Mouse (Mus musculus) mouse trophoblast stem cell (cell line): ENCODE data around the gene Pon3.

Experiments used
- in situ Hi-C, 2 experiments: fragments of 300-500 bp; cut with MseI, MboI; formaldehyde crosslinking; loops; 2 replicates in 1 of 2; 3 replicates in 1 of 2; pipeline ENCODE4 v1.15.1; 2025

The Pon3 gene

DNA sequence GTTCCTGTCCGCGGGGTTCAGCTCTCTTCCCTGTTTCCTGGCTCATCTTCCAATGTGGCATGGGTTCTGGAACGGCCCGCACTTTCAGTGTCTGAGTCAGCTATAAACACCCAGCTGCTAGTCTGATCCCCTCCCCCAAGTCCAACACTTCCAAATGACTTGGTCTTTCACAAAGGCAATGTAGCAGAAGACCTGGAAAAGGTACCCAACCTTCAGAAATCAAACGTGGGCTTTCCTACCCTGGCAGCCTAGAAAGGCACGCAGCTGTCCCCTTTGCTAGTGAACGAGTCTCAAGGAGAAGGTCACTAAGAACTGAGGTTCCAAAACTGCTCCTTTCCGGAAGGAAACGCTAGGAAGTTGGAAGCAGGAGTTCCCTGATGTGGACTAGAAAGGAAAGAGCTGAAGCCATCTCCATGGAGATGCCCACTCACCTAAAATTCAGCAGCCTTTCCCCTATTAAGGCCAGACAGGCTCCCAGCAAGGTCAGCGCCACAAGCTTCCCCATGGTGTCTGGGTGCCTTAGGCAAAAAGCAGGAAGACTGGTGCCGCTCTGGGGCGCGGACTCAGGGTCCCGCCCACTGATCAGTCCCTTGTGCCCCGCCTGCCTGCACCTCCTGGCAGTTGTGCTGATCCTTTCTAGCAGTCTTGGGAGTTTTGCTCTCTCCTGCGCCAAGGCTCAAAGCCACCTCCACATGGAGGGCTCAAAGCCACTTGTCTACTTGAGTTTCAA is at the start of gene Pon3:
Gene Pon3 (minus strand): TSS at position 565 of the 730 bp plus-strand sequence.
- in situ Hi-C loops = no loop called here

DNA sequence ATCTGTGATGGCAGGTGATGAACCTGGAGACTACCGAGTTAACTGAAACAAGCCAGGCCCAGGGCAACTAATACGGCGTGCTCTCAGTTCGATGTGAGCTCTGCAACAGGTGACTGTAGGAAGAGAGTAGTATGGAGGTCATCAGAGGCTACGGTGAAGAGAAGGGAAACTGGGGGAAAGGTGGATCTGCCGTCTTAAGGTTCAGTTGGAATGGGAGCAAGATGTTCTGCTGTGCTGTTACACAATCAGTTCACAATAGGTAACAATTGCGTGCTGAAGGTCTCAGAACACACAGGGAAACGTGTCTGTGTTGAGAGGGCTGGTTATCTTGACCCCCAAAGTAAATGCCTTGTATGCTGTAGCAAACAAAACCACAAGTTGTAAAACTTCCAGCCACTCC is 48.9 kb upstream of the Pon3 start:
- in situ Hi-C loops = no loop called here

DNA sequence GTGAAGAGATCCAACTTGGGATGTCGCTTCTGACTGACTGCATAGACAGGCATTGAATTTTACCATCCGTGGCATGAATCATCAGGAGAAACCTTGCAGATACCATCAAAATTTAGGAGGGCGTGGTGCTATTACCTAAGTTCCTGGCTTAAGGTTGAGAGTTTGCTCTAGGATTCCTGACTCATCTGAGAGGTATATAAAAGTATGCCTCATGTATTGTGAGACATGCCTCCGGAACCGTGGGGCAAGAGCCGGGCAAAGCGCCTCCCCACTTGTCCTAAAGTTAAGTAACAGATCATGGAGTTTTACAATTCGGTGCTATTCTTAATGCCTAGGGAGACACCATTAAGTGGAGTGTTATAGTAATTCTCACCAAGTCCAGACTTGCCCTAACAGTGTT is 44.5 kb upstream of the Pon3 start:
- in situ Hi-C loops = no loop called here

DNA sequence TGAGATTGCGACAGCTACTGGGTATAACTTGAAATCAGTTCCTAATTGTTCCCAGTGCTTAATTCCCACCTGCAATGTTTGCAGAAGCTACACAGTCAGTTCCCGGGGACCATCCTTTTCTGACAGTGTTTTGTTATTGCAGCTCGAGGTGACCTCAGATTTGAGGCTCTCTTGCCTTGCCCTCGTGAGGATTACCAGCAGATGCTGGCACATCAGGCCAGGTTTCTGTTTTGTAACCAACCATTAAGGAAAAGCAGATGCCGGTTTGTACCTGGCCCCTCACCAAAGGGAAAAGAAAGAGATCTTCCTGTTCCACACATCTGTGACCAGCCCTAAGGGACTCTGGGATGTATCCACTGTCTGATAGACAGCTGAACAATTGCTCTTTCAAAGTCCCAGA is 43.5 kb upstream of the Pon3 start:
- in situ Hi-C loops = no loop called here

DNA sequence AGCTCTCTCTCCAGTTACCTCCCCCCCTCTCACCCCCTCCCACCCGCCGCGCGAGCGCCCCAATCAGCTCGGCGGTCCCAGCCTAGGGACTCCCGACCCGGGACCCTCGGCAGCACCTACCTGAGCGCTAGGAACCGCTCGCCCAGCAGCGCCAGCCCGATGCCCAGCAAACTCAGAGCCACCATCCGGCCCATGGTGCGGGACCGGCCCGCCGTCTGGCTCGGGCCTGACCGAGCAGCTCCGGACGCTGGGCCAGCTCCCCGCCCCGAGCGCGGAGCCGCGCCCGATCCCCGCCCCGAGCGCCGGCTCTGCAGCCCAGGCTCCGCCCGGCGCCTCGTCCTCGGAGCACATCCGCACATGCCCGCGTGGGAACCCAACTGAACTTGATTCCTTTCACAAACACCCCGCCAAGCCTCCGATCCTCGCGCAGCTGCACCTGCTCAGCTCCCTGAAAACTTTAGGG is 42.0 kb upstream of the Pon3 start, which contains the start of gene Pon2:
Gene Pon2 (minus strand): TSS at position 364 of the 463 bp plus-strand sequence.
- in situ Hi-C loops = no loop called here

DNA sequence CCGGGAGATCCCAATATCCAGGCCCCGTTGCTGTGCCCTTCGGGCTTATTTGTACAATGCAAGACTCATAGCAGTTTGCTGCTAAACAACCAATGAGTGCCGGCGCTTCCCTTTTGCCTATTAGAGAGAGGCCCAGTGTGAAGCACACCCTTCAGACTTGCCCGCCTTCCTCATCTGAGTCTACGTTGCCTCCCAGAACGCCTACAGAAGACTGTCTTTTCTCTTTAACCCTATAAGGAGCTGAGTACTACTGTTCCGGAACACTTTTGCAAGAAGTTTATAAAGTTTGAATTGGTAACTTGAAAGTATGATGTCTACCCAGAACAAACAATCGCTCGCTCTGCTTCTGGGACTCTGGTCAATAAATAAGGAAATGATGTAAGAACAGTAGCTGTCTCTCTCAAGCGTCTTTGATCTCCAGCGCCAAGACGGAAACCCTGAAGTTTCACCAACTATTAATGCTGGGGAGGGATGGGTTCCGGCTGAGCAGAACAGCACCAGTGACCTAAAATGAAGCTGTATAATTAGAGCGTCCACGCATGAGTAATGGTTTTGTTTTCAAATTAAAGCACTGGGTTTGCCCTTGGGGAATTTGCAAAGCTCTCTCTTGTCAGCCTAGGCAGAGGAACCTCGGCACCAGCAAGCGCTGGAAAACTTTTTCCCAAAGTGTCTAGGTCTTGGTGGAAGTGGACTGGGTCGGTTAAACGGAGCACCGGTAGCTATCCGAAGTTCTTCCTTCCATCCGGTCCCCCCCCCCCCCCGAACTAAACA is 41.4 kb upstream of the Pon3 start:
- in situ Hi-C loops = no loop called here

DNA sequence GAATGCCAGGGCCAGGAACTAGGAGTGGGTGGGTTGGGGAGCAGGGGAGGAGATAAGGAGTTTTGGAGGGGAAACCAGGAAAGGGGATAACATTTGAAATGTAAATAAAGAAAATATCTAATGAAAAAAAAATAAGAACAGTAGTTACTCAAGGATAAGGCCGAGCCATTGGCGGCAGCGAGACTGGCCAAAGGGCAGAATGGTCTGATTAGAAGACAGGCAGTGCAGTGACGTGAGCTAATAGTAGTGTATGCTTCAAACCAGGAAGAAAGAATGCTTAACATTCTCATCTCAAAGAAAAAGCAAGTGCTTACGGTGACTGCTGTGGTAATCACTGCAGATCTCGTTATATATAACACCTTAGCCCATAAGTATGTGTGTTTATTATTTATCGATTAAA is 40.0 kb upstream of the Pon3 start:
- in situ Hi-C loops = no loop called here

DNA sequence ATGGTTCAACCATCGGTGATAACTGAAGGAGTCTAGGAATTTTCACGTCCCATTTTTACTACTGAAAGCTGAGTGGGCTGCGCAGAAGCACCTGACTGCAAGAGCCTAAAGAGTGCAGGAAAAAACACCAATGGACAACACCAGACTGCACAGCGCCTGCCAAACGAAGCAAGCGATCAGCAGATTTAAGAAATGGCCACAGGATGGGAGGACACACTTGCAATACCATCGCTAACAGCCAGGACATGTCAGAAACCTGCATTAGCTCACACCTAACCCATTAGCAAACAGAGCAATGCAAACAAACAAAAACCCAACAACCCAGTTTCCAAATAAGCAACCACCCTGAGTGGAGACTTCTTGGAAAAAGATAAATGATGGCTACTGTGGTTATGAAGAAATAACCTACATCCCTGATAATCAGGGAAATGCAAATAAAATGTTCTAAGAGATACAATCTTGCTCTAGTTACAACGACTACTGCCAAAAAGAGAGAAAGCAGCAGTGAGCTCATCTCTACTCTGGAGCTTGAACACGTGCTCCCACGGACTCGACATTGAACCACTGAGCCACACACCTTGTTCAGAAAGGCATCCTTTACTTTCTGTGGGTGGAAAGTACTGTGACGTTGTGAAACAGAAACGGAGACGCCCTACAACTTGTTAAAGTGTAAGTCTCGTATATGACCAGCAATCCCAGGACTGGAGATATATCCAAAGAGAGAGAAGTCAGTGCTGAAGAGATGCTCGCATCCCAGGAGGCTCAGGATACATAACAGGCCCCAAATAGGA is 38.8 kb upstream of the Pon3 start:
- in situ Hi-C loops = no loop called here

DNA sequence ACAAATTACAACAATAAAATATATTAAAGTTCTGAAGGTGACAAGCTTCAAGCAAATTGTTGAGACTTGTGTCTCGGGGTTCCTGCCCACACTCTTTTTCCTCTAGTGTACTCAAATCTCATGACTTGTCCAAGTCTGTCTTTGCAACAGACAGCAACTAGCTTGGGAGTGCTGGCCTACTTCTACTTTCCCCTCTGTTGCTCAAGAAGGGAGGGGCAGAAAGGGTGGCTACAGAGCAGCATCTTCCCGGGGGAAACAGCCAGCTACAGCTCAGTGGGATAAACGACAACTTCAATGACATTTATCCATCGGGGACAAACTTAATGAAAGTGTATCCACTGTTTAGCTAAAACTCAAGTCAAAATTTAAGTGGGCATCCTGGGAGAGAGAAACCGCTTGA is 36.8 kb upstream of the Pon3 start:
- in situ Hi-C loops = no loop called here

DNA sequence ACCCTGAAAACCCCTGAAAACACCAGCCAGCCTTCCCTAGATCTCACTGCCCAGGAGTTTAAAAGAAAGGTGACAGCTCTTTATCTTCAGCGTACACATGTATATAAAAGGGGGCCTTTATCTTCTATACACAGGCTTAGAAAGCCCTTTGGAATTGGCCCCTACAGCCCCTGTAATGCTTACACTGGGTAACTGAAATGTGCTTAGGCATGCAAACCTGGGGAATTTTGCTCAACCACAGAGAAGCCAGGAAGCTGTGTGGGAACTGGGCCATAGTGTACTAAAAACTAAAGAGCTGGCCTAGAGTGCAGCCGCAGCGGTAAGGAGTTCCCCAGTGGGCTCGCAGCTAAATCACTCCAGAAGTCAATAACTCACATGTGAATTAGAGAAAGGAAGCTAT is 35.4 kb upstream of the Pon3 start:
- in situ Hi-C loops = no loop called here

DNA sequence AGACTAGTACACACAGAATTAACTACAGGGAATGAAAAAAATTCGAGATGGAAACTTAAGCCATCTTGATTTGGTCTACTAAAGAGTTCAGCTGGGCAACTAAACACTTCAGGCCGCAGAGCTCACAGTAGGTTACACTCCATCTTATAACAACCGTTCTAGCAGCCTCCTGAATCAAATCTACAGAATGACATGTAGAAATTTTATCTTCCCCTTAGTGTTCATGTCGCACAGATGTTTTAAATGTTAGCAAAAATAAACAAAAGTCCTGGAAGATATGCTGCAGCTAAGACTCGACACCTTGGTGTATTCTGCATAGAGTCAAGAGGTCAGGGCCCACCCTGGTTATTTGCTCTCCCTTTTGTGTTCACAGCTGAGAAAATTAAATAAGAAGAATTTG is 31.8 kb upstream of the Pon3 start:
- in situ Hi-C loops = no loop called here

DNA sequence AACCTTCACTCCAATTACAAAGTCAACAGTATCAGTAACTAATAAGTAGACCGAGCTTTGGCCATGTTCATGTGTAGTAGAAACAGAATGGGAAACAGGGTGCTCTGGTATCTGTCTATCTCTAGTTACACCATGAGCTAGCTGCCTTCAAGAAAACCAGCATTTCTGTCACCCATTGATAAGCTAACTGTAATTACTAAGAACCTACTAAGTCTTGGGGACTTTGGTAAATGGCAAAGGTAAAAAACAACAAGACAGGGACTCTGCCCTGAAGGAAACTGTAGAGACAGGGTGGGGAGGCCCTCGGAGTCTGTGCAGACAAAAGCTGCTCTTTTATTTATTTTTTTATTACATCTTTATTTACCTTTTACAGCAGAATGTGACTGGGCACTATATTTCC is 31.3 kb upstream of the Pon3 start:
- in situ Hi-C loops = no loop called here

DNA sequence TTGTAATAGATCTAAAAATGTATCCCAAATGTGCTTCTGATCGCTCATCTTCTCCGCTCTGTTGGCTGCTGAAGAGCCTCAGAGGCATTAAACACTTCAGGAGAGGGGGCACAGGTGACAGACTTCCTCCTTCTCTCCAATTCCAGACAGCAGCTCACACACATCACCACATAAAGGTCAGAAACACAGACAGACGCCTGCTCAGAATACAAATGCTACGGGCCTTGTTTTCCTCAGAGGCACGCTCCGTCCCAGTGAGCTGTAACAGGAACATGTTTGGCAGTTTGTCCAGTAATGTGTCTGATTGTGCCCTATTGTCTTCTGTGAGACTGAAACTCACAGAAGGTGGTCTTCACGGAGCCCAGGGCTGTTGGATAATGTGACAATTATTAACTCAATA is 26.3 kb upstream of the Pon3 start:
- in situ Hi-C loops = loop anchor here in 1 of 2 experiments (5.0 kb wide), 1 partner anchor 100 kb away; the partner anchor contains the start of gene Asb4

DNA sequence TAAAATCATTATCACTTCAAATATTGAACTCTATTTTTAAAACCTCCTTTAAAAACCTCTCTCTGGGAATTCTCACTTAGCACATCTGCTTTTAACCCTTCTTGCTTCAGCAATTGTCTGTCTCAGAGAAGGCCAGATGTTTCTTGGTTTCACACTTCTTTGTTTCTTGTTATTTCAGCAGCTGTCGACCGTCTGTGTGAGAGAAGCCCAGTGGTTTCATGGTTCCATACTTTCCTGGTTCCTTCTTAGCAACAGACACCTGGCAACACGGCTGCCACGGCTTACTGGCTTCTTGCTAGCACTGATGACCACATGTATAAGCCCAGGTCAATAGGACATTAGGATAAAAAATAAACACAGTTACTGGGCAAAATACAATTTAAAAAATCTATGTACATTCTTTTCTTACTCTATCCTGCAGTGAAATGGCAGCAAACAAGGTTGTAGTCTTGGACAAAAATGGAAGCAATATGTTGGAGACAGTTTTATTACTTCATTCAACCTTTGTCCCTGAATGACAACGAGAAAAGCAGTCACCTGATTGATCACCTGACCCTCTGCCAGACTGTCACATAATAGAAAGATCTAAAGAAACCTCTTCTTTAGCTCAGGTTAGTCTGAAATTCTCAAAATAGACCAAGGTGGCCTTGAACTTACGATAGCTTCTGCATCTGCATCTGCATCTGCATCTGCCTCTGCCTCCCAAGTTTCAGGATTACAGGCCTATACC is 24.7 kb upstream of the Pon3 start:
- in situ Hi-C loops = loop anchor here in 1 of 2 experiments (5.0 kb wide), 1 partner anchor 102 kb away; the partner anchor contains the start of gene Asb4

DNA sequence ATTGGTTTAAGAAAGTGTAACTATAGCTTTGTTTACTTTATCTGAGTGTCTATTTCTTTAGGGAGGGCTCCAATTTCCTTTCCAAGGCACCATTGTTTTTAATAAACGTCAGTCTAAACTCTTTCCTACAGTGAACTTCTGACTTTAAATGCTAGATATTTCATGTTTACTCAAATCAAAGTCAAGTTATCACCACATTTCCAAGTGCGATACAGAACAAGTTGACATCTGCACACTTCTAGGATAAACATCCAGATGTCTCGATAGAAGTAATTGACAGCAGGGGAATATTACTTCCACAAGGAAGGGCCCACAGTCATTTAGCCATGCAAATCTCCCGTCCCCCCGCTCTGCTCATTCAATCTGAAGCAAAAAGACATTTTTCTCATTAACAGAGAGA is 21.9 kb upstream of the Pon3 start:
- in situ Hi-C loops = no loop called here

DNA sequence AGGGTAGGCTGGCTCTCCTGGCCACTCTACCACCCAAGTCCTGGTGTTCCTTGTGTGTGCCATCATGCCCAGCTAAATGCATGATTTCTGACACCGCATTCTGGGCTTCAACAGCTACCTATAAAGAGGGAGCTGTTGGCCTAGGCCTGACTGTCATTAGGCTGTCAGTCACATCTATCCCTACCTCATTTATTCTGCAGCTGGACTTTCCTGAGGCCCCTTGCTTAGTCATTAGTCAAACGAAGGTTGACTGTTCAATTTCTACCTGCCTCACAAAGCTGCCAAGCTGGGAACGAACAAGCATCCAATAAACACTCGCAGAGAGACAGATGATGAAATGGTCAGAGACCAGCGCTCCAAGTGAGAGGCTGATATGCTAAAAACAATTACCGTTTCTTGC is 13.6 kb upstream of the Pon3 start:
- in situ Hi-C loops = no loop called here

DNA sequence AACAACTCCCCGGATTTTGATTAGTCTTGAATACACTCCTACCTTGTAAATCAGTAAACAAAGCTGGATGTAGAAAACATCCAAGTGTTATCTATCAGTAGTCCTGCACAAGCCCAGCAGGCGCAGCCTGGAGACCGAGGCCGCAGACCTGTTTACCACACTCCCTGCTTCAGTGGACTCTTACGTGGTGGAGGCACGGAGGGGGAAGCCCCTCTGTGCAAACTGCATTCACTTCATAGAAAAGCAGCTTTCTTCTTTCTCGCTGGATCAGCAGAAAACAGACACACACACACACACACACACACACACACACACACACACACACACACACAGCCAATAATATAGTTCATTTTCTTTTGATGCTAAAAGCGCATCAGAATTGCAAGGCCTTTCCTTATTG is 8.7 kb upstream of the Pon3 start:
- in situ Hi-C loops = no loop called here

DNA sequence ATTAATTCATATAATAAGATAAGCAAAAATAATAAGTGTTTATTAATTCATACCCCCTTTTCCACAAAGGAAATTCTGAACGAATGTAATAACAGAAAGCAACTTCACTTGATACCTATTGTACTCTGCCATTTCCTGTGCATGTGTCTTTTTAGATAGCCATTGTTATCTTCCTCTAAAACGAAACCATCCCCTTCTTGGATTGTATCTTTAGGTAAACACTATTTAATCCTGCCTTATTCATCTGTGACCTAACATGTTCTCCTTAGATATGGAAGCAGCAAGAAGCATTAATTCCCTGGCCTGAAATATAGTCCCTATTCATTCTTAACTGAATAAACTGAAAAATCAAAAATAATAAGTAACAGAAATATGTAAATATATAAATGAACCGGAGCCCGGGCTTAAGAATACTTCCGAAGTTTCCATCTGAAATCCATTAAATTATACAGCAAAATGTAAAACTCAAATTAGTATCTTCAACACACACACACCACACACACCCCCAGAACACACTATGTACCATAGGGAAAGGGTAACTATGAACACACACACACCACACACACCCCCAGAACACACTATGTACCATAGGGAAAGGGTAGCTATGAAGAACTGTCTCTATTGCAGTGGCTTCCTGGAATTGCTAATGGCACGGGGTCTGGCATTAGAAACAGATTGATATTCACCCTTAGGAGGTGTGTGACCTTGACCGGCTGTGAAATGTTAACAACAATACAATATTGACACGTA is 7.3 kb upstream of the Pon3 start:
- in situ Hi-C loops = no loop called here

DNA sequence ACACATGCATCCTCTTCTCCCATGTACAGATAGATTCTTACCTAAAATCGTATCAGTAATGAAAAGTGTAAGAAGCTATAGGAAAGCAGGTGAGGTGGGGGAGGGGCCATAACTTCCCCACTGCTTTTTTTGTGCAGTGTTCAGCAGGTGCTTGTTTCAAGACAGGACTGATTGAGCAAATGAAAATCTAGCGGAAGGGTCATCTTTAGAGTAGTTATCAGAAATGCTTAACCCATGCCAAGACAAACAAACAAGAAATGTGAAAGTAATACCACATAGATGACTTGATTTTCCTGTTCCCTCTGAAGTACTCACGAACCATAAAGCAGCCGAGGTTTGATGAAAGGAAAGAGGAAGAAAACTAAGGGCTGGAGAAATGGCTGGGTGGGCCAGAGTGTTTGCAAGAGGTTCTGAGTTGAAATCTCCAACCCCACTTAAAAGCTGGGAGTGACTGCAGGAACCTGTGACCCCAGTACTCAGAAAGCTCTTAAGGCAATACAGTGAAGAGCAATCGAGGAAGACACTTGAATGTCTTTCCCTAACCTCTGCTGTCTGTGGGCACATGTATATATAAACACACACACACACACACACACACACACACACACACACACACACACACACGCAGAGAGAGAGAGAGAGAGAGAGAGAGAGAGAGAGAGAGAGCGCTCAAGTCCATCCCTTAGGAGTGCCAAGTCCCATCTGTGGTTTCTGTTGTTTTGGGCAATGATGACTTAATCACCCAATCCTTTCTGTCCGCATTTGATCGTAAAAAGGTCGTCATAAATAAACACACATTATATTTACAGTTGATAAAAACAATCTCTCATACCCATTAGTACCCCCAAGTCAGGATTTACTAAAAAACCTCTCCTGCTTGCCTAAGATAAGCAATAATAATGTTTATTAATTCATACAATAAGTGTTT is 6.5 kb upstream of the Pon3 start:
- in situ Hi-C loops = no loop called here

DNA sequence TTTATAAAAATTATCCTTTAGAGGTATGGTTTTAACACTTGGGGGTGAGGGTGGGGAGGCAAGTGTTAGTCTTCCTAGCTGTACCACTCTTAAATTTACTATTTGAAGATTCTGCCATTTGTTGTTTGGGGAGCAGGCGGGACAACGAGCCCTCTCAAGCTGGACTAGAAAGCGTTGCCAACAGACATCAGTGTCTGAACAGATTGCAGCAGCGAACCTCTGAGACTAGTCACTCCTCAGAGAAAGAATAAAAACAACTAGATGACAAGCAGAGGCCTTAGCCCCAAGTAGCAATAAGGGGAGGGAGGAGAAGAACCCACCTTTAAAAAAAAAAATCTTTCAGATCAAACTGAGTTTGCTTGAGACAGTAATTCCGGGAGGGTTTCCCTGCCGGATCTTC is 795 bp downstream of the Pon3 start:
- in situ Hi-C loops = no loop called here
